Mouse (Mus musculus) lung, adult 2 months (tissue): ENCODE measurements at regions not wholly inside any gene's neighbourhood (a gene's known extent, or its start where the extent isn't known, plus 50 kb on each side); places are given as distances from the start of the nearest gene placed in this dataset.

Source experiments
- CTCF ChIP-seq: fragments of 200-500 bp; IDR thresholded peaks from 2 replicates; pipeline ENCODE4 v1.5.1; 2011; ENCODE audit warnings: mild to moderate bottlenecking, low read length, control low read depth; ENCODE audit not compliant: insufficient read depth
- POLR2A ChIP-seq: fragments of 200-500 bp; IDR thresholded peaks from 2 replicates; pipeline ENCODE4 v1.6.1; 2011; ENCODE audit warnings: low read depth, mild to moderate bottlenecking, control low read depth, low read length, borderline replicate concordance; ENCODE audit errors: extremely low read depth

DNA sequence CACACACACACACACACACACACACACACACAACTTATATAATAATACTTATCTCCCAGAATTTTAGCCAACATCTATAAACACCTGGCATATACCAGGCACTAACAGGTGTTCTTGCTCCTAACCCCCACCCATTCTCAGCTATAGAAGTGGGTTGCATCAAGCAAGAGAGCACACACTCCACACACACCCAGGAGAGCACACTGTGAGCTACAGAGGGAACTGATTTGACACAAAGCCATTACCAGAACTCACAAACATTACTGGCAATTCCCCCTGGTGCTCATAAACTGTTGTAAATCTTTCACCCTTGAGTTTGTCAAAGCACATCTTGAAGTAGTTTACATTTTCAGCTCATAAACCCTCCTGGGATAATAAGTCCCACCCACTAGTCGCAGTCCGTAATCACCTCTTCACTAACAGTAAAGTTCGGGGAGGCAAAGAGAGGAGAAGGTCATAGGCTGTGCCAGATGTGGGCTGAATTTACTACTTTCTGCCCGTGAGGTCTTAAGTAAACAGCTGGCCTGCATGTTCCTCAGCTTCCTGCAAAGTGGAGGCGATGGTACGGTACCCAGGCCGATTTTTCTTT is 62.5 kb downstream of the Drd1 start:
- no peak for TF ChIP-seq CTCF
- no peak for TF ChIP-seq POLR2A
